Mouse (Mus musculus) liver, embryonic 13.5 days (tissue): ENCODE measurements at regions not wholly inside any gene's neighbourhood (a gene's known extent, or its start where the extent isn't known, plus 50 kb on each side); places are given as distances from the start of the nearest gene placed in this dataset.

ENCODE experiments used
- ATAC-seq: fragments of 200-750 bp; cut with Nextera tagmentation; 2 replicates; pipeline ENCODE4 v1.8.0; 2017; ENCODE audit warnings: low read depth, mild to moderate bottlenecking, moderate number of reproducible peaks, moderate library complexity
- DNase-seq: peaks from one replicate; pipeline ENCODE4 v3.0.0; 2022
- H3K27ac ChIP-seq: fragments of 300-500 bp; sonication (generic); 2 replicates; pipeline ENCODE4 v1.5.1; 2015; ENCODE audit warnings: moderate library complexity, mild to moderate bottlenecking, inconsistent platforms
- H3K27me3 ChIP-seq: fragments of 300-500 bp; sonication (generic); 2 replicates; pipeline ENCODE4 v1.6.1; 2015; ENCODE audit warnings: mild to moderate bottlenecking, inconsistent platforms
- H3K36me3 ChIP-seq: fragments of 300-500 bp; sonication (generic); 2 replicates; pipeline ENCODE4 v1.6.1; 2015; ENCODE audit warnings: mild to moderate bottlenecking, inconsistent platforms
- H3K4me1 ChIP-seq: fragments of 300-500 bp; sonication (generic); replicated peaks from 2 replicates; pipeline ENCODE4 v1.6.1; 2015; ENCODE audit warnings: inconsistent platforms
- H3K4me2 ChIP-seq: fragments of 300-500 bp; sonication (generic); 2 replicates; pipeline ENCODE4 v1.6.1; 2015; ENCODE audit warnings: inconsistent platforms, mild to moderate bottlenecking, moderate library complexity
- H3K4me3 ChIP-seq: fragments of 300-500 bp; sonication (generic); replicated peaks from 2 replicates; pipeline ENCODE4 v1.5.1; 2015; ENCODE audit warnings: mild to moderate bottlenecking, inconsistent platforms
- H3K9ac ChIP-seq: fragments of 300-500 bp; sonication (generic); 2 replicates; pipeline ENCODE4 v1.6.1; 2015; ENCODE audit warnings: mild to moderate bottlenecking, inconsistent platforms
- H3K9me3 ChIP-seq: fragments of 300-500 bp; sonication (generic); replicated peaks from 2 replicates; pipeline ENCODE4 v1.6.1; 2016; ENCODE audit warnings: inconsistent platforms
- WGBS: fragments of 180-500 bp; shearing (Covaris S2); methylation state at CpG from one replicate; pipeline ENCODE4 v1.1.7; 2015; ENCODE audit not compliant: insufficient replicate concordance; 5-methylcytosine and 5-hydroxymethylcytosine counted together

GRCm38 (mm10) chr9:41600778-41601177 lies 439.3 kb upstream of the Ubash3b start:
- no peak for ATAC-seq

GRCm38 (mm10) chr9:41599874-41600273 lies 438.4 kb upstream of the Ubash3b start:
- no peak overlapping the region for H3K4me3 ChIP-seq
- DNase-seq (no peak), ATAC-seq (no peak)
- no peak overlapping the region for H3K9ac ChIP-seq
- no peaks in the 10 kb centered on the region for H3K36me3 ChIP-seq
- no peak overlapping the region for H3K4me2 ChIP-seq
- H3K4me1 ChIP-seq = no peaks in the 10 kb centered on the region
- H3K9me3 ChIP-seq = no peaks in the 10 kb centered on the region
- no peaks in the 10 kb centered on the region for H3K27me3 ChIP-seq
- 23% methylated on average over 1 of the region's 1 CpGs for WGBS
- H3K27ac ChIP-seq = no peak overlapping the region

More at GRCm38 (mm10) chr9:41600778-41601177, 439.3 kb upstream of the Ubash3b start:
- DNase-seq = no peak
- Histone ChIP-seq H3K9ac (no peak overlapping the region), H3K4me3 (no peak overlapping the region), H3K4me1 (no peaks in the 10 kb centered on the region), H3K27me3 (no peaks in the 10 kb centered on the region), H3K4me2 (no peak overlapping the region), H3K9me3 (no peaks in the 10 kb centered on the region), H3K27ac (no peak overlapping the region), H3K36me3 (no peaks in the 10 kb centered on the region)
- WGBS = 36% methylated on average over 3 of the region's 3 CpGs

- Histone ChIP-seq H3K27me3 (no peaks in the 10 kb centered on the region), H3K36me3 (no peaks in the 10 kb centered on the region), H3K9ac (no peak overlapping the region), H3K4me3 (no peak overlapping the region), H3K27ac (no peak overlapping the region), H3K4me1 (no peaks in the 10 kb centered on the region), H3K9me3 (no peaks in the 10 kb centered on the region), H3K4me2 (no peak overlapping the region)
- DNase-seq (no peak), ATAC-seq (no peak)
- 58% methylated on average over 5 of the region's 5 CpGs for WGBS
Measured at GRCm38 (mm10) chr9:41595749-41596148, 434.3 kb upstream of the Ubash3b start.

- no peak overlapping the region for H3K9ac ChIP-seq
- ATAC-seq (no peak), DNase-seq (no peak)
- H3K27ac ChIP-seq = no peak overlapping the region
- no peak overlapping the region for H3K4me3 ChIP-seq
- H3K4me2 ChIP-seq = no peak overlapping the region
- WGBS = 68% methylated on average over 7 of the region's 7 CpGs
- no peaks in the 10 kb centered on the region for H3K27me3 ChIP-seq
- H3K36me3 ChIP-seq = no peaks in the 10 kb centered on the region
- H3K4me1 ChIP-seq = no peaks in the 10 kb centered on the region
- no peaks in the 10 kb centered on the region for H3K9me3 ChIP-seq
Measured at GRCm38 (mm10) chr9:41593998-41594397, 432.5 kb upstream of the Ubash3b start.

GRCm38 (mm10) chr9:41592900-41593690 lies 431.6 kb upstream of the Ubash3b start:
- H3K9me3 ChIP-seq = no peaks in the 10 kb centered on the region
- no peak overlapping the region for H3K4me3 ChIP-seq
- no peaks in the 10 kb centered on the region for H3K27me3 ChIP-seq
- no peak overlapping the region for H3K9ac ChIP-seq
- 59% methylated on average over 4 of the region's 4 CpGs for WGBS
- no peaks in the 10 kb centered on the region for H3K36me3 ChIP-seq
- no peak for DNase-seq
- no peak for ATAC-seq
- no peak overlapping the region for H3K27ac ChIP-seq
- H3K4me2 ChIP-seq = no peak overlapping the region
- no peaks in the 10 kb centered on the region for H3K4me1 ChIP-seq

GRCm38 (mm10) chr9:41592101-41592500 lies 430.6 kb upstream of the Ubash3b start:
- ATAC-seq (no peak), DNase-seq (no peak)
- Histone ChIP-seq H3K36me3 (no peaks in the 10 kb centered on the region), H3K9me3 (no peaks in the 10 kb centered on the region), H3K27me3 (no peaks in the 10 kb centered on the region), H3K27ac (no peak overlapping the region), H3K4me2 (no peak overlapping the region), H3K4me1 (no peaks in the 10 kb centered on the region), H3K9ac (no peak overlapping the region), H3K4me3 (no peak overlapping the region)
- 58% methylated on average over 1 of the region's 1 CpGs for WGBS

- DNase-seq (no peak), ATAC-seq (no peak)
- Histone ChIP-seq H3K27me3 (no peaks in the 10 kb centered on the region), H3K27ac (no peak overlapping the region), H3K4me3 (no peak overlapping the region), H3K9ac (no peak overlapping the region), H3K36me3 (no peaks in the 10 kb centered on the region), H3K4me1 (no peaks in the 10 kb centered on the region), H3K4me2 (no peak overlapping the region), H3K9me3 (no peaks in the 10 kb centered on the region)
- WGBS = 66% methylated on average over 4 of the region's 4 CpGs
Measured at GRCm38 (mm10) chr9:41590164-41590563, 428.7 kb upstream of the Ubash3b start.

GRCm38 (mm10) chr9:41588466-41589425 lies 427.2 kb upstream of the Ubash3b start:
- Histone ChIP-seq H3K27ac (no peak overlapping the region), H3K4me1 (no peaks in the 10 kb centered on the region), H3K4me2 (no peak overlapping the region), H3K27me3 (peaks cover 4% of the 10 kb centered on the region; the same call in 1 of the 2 replicates), H3K4me3 (no peak overlapping the region), H3K9me3 (no peaks in the 10 kb centered on the region), H3K36me3 (no peaks in the 10 kb centered on the region), H3K9ac (no peak overlapping the region)
- DNase-seq = no peak
- no peak for ATAC-seq
- WGBS = 68% methylated on average over 9 of the region's 9 CpGs

- WGBS = 34% methylated on average over 4 of the region's 4 CpGs
- Histone ChIP-seq H3K4me3 (no peak overlapping the region), H3K4me2 (no peak overlapping the region), H3K27me3 (peaks cover 5% of the 10 kb centered on the region; the same call in 1 of the 2 replicates), H3K9ac (no peak overlapping the region), H3K9me3 (no peaks in the 10 kb centered on the region), H3K27ac (no peak overlapping the region), H3K4me1 (no peaks in the 10 kb centered on the region), H3K36me3 (no peaks in the 10 kb centered on the region)
- ATAC-seq = no peak
- no peak for DNase-seq
Measured at GRCm38 (mm10) chr9:41587762-41588161, 426.3 kb upstream of the Ubash3b start.

- no peaks in the 10 kb centered on the region for H3K9me3 ChIP-seq
- peaks cover 5% of the 10 kb centered on the region for H3K27me3 ChIP-seq
- WGBS = 65% methylated on average over 4 of the region's 4 CpGs
- no peak overlapping the region for H3K27ac ChIP-seq
- DNase-seq (no peak), ATAC-seq (no peak)
- H3K36me3 ChIP-seq = no peaks in the 10 kb centered on the region
- no peak overlapping the region for H3K4me3 ChIP-seq
- no peak overlapping the region for H3K4me2 ChIP-seq
- H3K9ac ChIP-seq = no peak overlapping the region
- H3K4me1 ChIP-seq = no peaks in the 10 kb centered on the region
Measured at GRCm38 (mm10) chr9:41586966-41587570, 425.6 kb upstream of the Ubash3b start.

- no peak overlapping the region for H3K4me2 ChIP-seq
Measured at GRCm38 (mm10) chr9:41586291-41586690, 424.8 kb upstream of the Ubash3b start.

More at GRCm38 (mm10) chr9:41586291-41586690, 424.8 kb upstream of the Ubash3b start:
- no peaks in the 10 kb centered on the region for H3K9me3 ChIP-seq
- peaks cover 6% of the 10 kb centered on the region for H3K27me3 ChIP-seq
- no peaks in the 10 kb centered on the region for H3K36me3 ChIP-seq
- ATAC-seq (no peak), DNase-seq (no peak)
- H3K4me3 ChIP-seq = no peak overlapping the region
- no peak overlapping the region for H3K27ac ChIP-seq
- no peak overlapping the region for H3K9ac ChIP-seq
- no peaks in the 10 kb centered on the region for H3K4me1 ChIP-seq
- WGBS = 78% methylated on average over 7 of the region's 7 CpGs
